Mouse (Mus musculus): ENCODE results near the gene Ccr3. TPM values are rescaled to one million over a fixed set of nuclear protein-coding genes. Genes with fewer than 3 reads are reported as not detected.
"Not testable (repeated sequence)": the region's sequence is repeated elsewhere in the genome, so short reads cannot be mapped to it uniquely, and the experiment has no call there.

The Ccr3 gene
- total RNA-seq, 2 experiments from 2014 or later, result not detected

DNA sequence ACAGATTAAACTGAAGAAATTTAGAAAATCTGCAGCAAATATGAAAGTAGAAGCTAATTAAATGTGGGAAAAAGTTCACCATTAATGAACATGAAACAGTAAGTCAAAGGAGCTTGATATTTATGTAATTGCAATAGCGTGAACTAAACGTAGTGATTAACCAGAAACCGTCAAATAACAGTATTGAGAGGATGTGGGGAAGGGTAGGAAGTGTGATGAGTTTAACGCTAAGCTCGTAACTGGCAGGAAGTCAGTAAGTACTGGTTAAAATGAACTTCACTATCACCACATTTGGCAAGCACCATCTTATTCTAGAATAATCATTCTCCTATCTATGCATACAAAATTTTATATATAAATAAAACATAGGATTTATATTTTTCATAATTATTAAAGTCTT, 17.2 kb downstream of the Ccr3 start:
- intact Hi-C loops (cut with DNase I), result no loop called here
- no peak for DNase-seq

DNA sequence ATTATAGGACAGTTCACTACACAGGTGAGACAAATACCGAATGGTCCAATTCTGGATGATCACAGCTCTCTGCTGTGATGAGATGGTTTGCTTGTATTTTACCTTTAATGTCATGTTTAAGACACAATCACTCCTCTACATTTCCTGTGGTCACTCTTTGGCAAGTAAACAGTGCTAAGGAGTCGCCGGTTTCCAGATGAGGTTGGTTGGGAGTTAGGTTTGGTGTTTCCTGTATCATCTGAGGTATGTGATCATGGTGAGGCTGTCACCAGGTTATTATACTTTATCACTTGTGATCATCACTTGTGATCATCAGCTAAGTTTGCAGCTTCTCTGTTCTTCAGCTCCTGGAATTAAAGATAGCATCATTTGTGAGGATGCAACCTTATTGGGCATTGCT, 19.2 kb downstream of the Ccr3 start:
- intact Hi-C loops (cut with DNase I), result no loop called here
- no peak for DNase-seq

DNA sequence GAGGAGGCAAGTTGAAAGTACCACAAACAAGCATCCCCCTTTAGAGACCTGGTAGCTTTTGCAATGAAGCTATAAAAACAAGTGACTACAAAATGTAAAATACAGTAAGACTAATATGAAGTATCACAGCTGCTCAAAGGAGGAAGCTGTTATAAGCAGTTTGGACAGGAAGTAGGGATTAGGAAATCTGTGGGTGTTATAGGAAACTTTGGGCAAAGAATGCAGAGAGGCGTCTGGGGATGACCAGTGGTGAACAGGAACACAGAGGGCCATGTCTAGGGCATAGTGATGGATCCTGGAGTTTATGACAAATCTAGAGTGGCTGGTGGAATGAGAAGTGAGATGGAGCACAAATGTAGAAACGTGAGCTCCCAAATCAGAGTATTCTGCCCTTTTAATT, 31.8 kb downstream of the Ccr3 start:
- no peak for DNase-seq
- intact Hi-C loops (cut with DNase I), result no loop called here

DNA sequence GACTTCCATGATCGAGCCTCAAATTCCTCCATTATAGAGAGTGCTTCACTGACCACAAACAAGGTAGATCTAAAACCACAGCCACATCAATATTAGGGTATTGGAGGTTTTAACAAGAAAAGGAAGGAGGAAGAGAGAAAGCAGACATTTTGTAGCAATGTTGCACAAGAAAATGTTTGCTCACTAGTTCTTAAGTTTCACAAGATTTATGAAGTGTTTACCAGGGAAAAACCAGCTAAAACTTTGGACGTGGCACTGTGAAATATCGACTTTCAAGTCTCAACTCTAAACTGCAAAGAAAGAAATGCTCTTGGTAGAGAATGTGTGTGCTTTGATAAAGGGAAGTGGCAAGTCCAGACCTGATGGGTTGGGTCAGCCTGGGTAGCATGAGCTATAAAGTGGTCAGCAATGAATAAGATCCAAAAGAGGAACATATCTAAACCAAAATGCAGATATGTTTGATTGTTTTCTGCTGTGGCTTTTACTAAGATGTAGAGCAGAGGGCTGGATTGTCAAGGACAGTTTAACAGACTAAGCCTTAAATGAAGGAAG, 34.5 kb downstream of the Ccr3 start:
- no peak for DNase-seq
- intact Hi-C loops (cut with DNase I), result no loop called here

GRCm38 (mm10) chr9:124059660-124060352, 38.0 kb downstream of the Ccr3 start:
- intact Hi-C loops (cut with DNase I), result no loop called here
- no peak for DNase-seq

- intact Hi-C loops (cut with DNase I); DNase-seq: not testable (repeated sequence)
Observed at GRCm38 (mm10) chr9:124061474-124062432, 40.0 kb downstream of the Ccr3 start.

- intact Hi-C loops (cut with DNase I), result no loop called here
- no peak for DNase-seq
Observed at GRCm38 (mm10) chr9:124066572-124067103, 44.9 kb downstream of the Ccr3 start.

DNA sequence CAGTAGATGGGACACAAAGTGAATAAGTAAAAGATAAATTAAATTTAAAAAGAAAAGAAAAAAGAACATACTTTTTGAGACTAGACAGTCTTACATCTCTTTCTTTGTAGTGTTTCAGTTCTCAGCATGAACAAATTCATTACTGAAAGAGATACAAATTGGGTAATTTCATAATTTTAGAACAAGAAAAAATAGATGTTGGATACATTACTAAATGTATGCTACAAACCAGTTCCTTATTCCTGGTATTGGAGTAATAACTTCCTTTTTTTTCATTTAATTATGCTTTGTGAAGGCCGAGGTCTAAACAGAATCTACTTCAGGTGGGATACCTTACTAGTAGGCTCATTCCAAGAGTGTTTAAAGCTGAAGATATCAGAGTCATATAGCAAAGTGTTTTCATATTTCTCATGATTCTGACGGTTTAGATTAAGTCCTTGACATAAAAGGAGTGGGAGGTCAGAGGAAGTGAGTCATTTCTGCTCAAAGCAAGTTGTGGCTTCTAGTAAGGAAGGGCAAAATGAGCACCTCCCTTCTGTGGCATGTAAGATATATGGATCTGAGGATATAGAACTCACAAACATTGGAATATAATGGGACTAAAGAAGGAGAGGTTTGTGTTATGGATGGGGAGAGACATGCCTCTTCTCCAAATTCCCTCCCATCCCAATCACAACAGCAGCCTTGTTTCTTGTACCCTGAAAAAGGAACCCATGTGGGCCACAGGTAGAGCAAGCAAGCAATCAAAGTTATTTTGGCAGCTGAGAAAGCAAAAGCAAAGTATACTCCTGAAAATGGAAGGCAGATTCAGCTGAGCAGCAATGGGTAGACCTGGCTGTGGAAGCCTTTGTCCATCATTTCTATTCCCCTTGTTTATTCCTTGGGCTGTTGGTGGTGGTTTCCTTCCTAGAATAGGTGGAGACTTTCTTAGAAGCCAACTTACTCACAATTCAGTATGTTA, 46.6 kb downstream of the Ccr3 start:
- no peak for DNase-seq
- intact Hi-C loops (cut with DNase I), result no loop called here

GRCm38 (mm10) chr9:124071506-124071905, 49.7 kb downstream of the Ccr3 start:
- intact Hi-C loops (cut with DNase I), result no loop called here
- DNase-seq, result no peak

DNA sequence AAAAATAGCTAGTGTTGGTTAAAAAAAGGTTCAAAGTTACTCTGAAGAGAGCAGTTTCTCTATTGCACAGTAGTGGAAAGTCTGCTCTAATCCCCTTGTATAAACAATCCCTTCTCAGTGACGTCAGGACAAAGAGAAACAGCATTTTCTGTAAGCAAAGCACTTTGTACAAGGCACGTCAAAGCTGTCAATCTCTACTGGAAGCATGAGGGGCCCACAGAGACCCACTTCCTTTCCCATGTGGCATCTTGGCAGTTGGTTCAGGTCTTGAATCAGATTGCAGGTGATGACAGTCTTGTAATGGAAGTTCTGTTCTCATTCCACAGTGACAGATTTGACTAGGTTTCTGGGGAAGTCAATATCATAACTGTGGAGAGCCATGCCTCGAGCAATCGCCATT, 58.0 kb downstream of the Ccr3 start:
- no peak for DNase-seq
- intact Hi-C loops (cut with DNase I), result no loop called here

DNA sequence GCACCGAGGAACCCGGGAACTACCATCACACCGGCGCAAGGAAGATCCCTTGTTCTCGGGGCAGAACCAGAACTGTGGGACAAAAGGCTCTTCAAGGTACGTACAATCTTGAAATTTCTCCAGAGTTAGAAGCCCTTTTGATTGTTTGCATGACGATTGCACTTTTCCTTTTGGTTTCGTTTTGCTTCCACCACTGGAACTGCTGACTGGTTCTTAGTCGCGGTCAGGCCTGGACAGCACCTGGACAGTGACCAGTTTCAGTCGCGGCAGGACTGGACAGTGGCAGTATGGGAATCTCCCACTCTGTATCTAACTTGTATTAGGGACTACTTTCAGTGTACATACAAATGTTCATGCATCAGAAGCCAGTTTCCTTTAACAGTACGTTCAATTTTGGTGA, 58.7 kb downstream of the Ccr3 start:
- DNase-seq; intact Hi-C loops (cut with DNase I): not testable (repeated sequence)

Other genes starting within 250 kb of the Ccr3 start
- gene Cxcr6, start 215.5 kb upstream of the Ccr3 start, total RNA-seq (2021), result not detected
- 100 to 1,000 TPM; 170 to 201 TPM for gene Fyco1, start 170.1 kb upstream of the Ccr3 start, total RNA-seq (2021)
- not detected for gene Xcr1, start 159.9 kb upstream of the Ccr3 start, total RNA-seq (2021)
- gene Ccr1, start 53.3 kb upstream of the Ccr3 start, total RNA-seq (2021), result under 1 TPM; 0.13 to 0.25 TPM
- not detected for gene Ccr1l1, start 43.6 kb upstream of the Ccr3 start, total RNA-seq (2021)
- 1 to 10 TPM in 1 of 2 experiments, under 1 TPM in 1; 0.56 to 1.2 TPM for gene Ccr2, start 80.0 kb downstream of the Ccr3 start, total RNA-seq (2021)
- gene Ccr5, start 99.6 kb downstream of the Ccr3 start, total RNA-seq (2021), result under 1 TPM; 0.28 to 0.30 TPM

Data from gastrocnemius, postnatal 36 days (tissue).